Mouse (Mus musculus): ENCODE data around the gene Rpl36al.

The Rpl36al gene

GRCm38 (mm10) chr12:69157107-69157506, 26.8 kb downstream of the Rpl36al start:
- no peak for DNase-seq

- DNase-seq: no peak
Observed at GRCm38 (mm10) chr12:69156436-69156835, 27.4 kb downstream of the Rpl36al start.

- DNase-seq: no peak
Observed at GRCm38 (mm10) chr12:69155923-69156322, 28.0 kb downstream of the Rpl36al start.

- DNase-seq: no peak
Observed at GRCm38 (mm10) chr12:69150049-69150448, 33.8 kb downstream of the Rpl36al start.

- DNase-seq: no peak
Observed at GRCm38 (mm10) chr12:69147166-69147735, 36.6 kb downstream of the Rpl36al start.

- DNase-seq: no peak
Observed at GRCm38 (mm10) chr12:69143460-69143859, 40.4 kb downstream of the Rpl36al start.

GRCm38 (mm10) chr12:69139841-69140240, 44.0 kb downstream of the Rpl36al start:
- DNase-seq: no peak

- DNase-seq: no peak
Observed at GRCm38 (mm10) chr12:69139201-69139600, 44.7 kb downstream of the Rpl36al start.
